Comparison of ENCODE assay signal across 8 mouse cellular contexts in the genomic region with DNA sequence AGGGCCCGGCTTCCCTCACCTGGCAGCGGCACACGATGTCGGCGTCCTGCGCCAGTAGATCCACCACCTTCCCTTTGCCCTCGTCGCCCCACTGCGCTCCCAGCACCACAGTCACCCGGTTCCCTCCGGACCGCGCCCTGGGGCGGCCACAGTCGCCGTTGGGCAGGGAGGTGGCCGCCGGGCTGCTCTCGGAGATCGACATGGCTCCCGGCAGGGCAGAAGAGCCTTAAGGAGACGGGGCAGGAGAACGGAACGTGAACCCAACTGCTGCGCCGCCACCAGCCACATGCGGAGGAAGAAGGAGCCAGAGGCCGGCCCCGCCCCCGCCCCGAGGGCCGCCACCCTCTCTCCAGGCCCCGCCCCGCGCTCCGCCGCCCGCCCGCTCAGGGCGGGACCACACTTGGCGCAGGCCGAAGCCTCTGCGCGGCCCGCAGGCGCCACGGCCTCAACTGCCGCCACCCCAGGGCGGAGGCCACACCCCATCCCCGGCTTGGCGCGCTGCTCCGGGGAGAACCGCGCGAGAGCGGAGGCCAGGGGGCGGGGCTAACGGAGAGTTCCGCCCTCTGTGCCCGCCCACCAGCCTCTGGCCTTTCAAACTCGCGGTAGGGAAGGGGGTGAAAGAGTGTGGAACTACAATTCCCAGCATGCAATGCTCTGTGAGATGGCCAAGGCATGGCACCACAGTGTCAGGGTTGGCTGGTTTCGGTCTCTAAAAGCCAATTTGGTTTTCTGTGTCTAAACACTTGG. TPM values are rescaled to one million over a fixed set of nuclear protein-coding genes. Genes with fewer than 3 reads are reported as not detected.
DNase-seq lines count a peak whose midpoint lies in the region; ATAC-seq and TF ChIP-seq lines count a peak whose summit lies in the region.

A gene (minus strand): TSS at position 319 of the 747 bp plus-strand sequence.

- peak within 1 kb of the TSS; percentile 95 to 98 for H3K4me3 ChIP-seq in ES-E14 (ENCODE audit: insufficient read depth in 1 of 2, low read depth in 1 of 2, low read length in 2 of 2, poor library complexity in 1 of 2, severe bottlenecking in 1 of 2)
- H3K4me3 ChIP-seq in forebrain, embryonic 15.5 days, result peak within 1 kb of the TSS; percentile 83
- H3K4me3 ChIP-seq in lung, adult 2 months (replicated peaks; ENCODE audit: extremely low read depth, low read depth, low read length), result peak within 1 kb of the TSS; percentile 84

- H3K27ac ChIP-seq in ES-E14 (ENCODE audit: insufficient read depth, low read depth, low read length, poor library complexity, severe bottlenecking), result peak within 1 kb of the TSS; percentile 81
- peak within 1 kb of the TSS; percentile 88 for H3K27ac ChIP-seq in forebrain, embryonic 15.5 days (replicated peaks)

- intact Hi-C loops in heart, postnatal 25 days (cut with DNase I), result loop anchor here (5.0 to 10.0 kb wide), 2 partner anchors 354 to 388 kb away; a partner anchor contains a TSS

- no peaks in the 10 kb centered on the region for H3K36me3 ChIP-seq in ES-E14 (ENCODE audit: control insufficient read depth, insufficient read depth, low read length, poor library complexity, severe bottlenecking)
- no peaks in the 10 kb centered on the region for H3K36me3 ChIP-seq in forebrain, embryonic 15.5 days

- TF ChIP-seq CTCF in lung, adult 2 months (IDR thresholded peaks at IDR 0.05; ENCODE audit: insufficient read depth, low read length), result no peak

- DNase-seq in ES-E14 (ENCODE audit: low read depth, low spot score), result peak; percentile 90
- DNase-seq in cerebellum, adult 11-12 months, result peak; percentile 99
- DNase-seq in heart, postnatal 25 days (ENCODE audit: low spot score), result peak; percentile 99
- DNase-seq in layer of hippocampus, adult 18-20 months (ENCODE audit: low spot score in 2 of 2), result peak; percentile 98 to 99
- peak; percentile 99 for DNase-seq in lung, adult 2 months
- DNase-seq in thymus, adult 18-20 months, result peak; percentile 98 to 99

- peak within 1 kb of the TSS; percentile 59 for H3K4me2 ChIP-seq in forebrain, embryonic 15.5 days (replicated peaks)

- in situ Hi-C loops in ES-E14 (cut with MboI; ENCODE audit: low sequenced_read_pairs in 2 of 2, unreplicated experiment in 2 of 2), result no loop called here

- no peaks in the 10 kb centered on the region for H3K27me3 ChIP-seq in forebrain, embryonic 15.5 days

- TF ChIP-seq POLR2A in lung, adult 2 months (IDR thresholded peaks at IDR 0.05; ENCODE audit: borderline replicate concordance, extremely low read depth, low read depth, low read length), result peak; percentile 73; the same call in 1 of the 2 replicates

- H3K9ac ChIP-seq in ES-E14 (ENCODE audit: insufficient read depth, low read depth, low read length, poor library complexity, severe bottlenecking), result peak within 1 kb of the TSS; percentile 99
- H3K9ac ChIP-seq in forebrain, embryonic 15.5 days (replicated peaks), result peak within 1 kb of the TSS; percentile 74

- ATAC-seq in forebrain, embryonic 15.5 days (replicated peaks), result peak; percentile 98
- peak; percentile 93 for ATAC-seq in neutrophil, adult 5-6 weeks (ENCODE audit: extremely low read depth, insufficient number of reproducible peaks, low FRiP score, poor library complexity, severe bottlenecking)

- peaks cover 2 to 8% of the 10 kb centered on the region in 2 experiments; a peak in 3 of 4 replicates for H3K4me1 ChIP-seq in ES-E14 (ENCODE audit: control insufficient read depth in 2 of 2, insufficient read depth in 2 of 2, low read length in 2 of 2, poor library complexity in 1 of 2)
- H3K4me1 ChIP-seq in forebrain, embryonic 15.5 days, result peaks cover 17% of the 10 kb centered on the region
- H3K4me1 ChIP-seq in lung, adult 2 months (ENCODE audit: control insufficient read depth, insufficient read depth, low read length), result peaks cover 4% of the 10 kb centered on the region

- no peaks in the 10 kb centered on the region for H3K9me3 ChIP-seq in ES-E14 (ENCODE audit: control insufficient read depth, insufficient read depth, low read depth, low read length)
- no peaks in the 10 kb centered on the region for H3K9me3 ChIP-seq in forebrain, embryonic 15.5 days

- under 1% methylated on average over 59 of the region's 64 CpGs for WGBS in forebrain, embryonic 15.5 days
- under 1% methylated on average over 58 of the region's 64 CpGs for WGBS in lung, adult 2 months

TF ChIP-seq in ES-E14, 5 proteins besides CTCF, POLR2A, EP300 and RAD21:
- peak; percentile 94 for TF ChIP-seq HCFC1 (IDR thresholded peaks at IDR 0.05; ENCODE audit: borderline replicate concordance, insufficient read depth, low read length)
- TF ChIP-seq MAFK (IDR thresholded peaks at IDR 0.05; ENCODE audit: insufficient read depth, low read depth, low read length), result no peak
- no peak for TF ChIP-seq ZNF384 (IDR thresholded peaks at IDR 0.05; ENCODE audit: low read depth, low read length)
- TF ChIP-seq CHD2 (IDR thresholded peaks at IDR 0.05; ENCODE audit: low read depth, low read length), result peak; percentile 83
- TF ChIP-seq ZC3H11A (IDR thresholded peaks at IDR 0.05; ENCODE audit: borderline replicate concordance, low read depth, low read length), result no peak

RNA-seq across cellular contexts. Expression of the gene that starts here (rescaled TPM):
- 63.7 and 96.9 TPM in 2 replicates for total RNA-seq in ES-E14 (2012; rRNA removed)
- polyA plus RNA-seq in forebrain, embryonic 15.5 days (2015; fragmentation: Nextera tagmentation; extraction: Ambion mirVana), result 50.5 and 54.4 TPM in 2 replicates
- total RNA-seq in heart, postnatal 25 days (2021), result 1 to 10 TPM; 9.3 to 9.9 TPM
- 10 to 100 TPM; 65.9 to 68.9 TPM for total RNA-seq in layer of hippocampus, adult 18-20 months (2021)
- polyA plus RNA-seq in lung, adult 2 months (2012; rRNA removed), result 17.0 and 23.8 TPM in 2 replicates
- total RNA-seq in neutrophil, adult 5-6 weeks (2017), result 70.8 and 72.1 TPM in 2 replicates

Comparison
In these comparisons a context has a peak if more than half of its experiments do, and no peak if none do; other contexts are left out.
1. Peak in every context shown above with its lines: DNase-seq, ATAC-seq, H3K4me3 ChIP-seq and H3K27ac ChIP-seq.